Mouse (Mus musculus) MEL (cell line): Measurements from ENCODE around the gene Tbc1d14. TPM values are rescaled to one million over a fixed set of nuclear protein-coding genes. Genes with fewer than 3 reads are reported as not detected.
A peak's percentile ranks its signal among the peaks of the same experiment; 100 is the strongest.

ENCODE experiments used
- DNase-seq: peaks from one replicate; pipeline ENCODE4 v3.0.0; 2011; ENCODE audit warnings: low read depth, low spot score
- H3K27ac ChIP-seq: 2 replicates; pipeline ENCODE4 v1.5.1; 2012; ENCODE audit warnings: low read depth, mild to moderate bottlenecking, control low read depth, low read length, moderate library complexity; ENCODE audit not compliant: control insufficient read depth
- H3K27me3 ChIP-seq, 2 experiments: fragments of 150-350 bp in 1 of 2; sonication (generic) in 1 of 2; 2 replicates each; pipeline ENCODE4 v1.6.1; 2012; ENCODE audit warnings: low read length in 2 of 2, mild to moderate bottlenecking in 2 of 2, improper control_type of control experiment in 1 of 2, moderate library complexity in 1 of 2; ENCODE audit not compliant: insufficient read depth in 2 of 2, control insufficient read depth in 1 of 2
- H3K36me3 ChIP-seq, 2 experiments: 2 replicates each; pipeline ENCODE4 v1.6.1; 2012 to 2014; ENCODE audit warnings: low read length in 2 of 2, improper control_type of control experiment in 1 of 2, inconsistent platforms in 1 of 2, mild to moderate bottlenecking in 1 of 2; ENCODE audit not compliant: insufficient read depth in 2 of 2, control insufficient read depth in 1 of 2
- H3K4me1 ChIP-seq, 2 experiments: fragments of 150-350 bp in 1 of 2; sonication (generic) in 1 of 2; 2 replicates each; pipeline ENCODE4 v1.6.1; 2012; ENCODE audit warnings: low read length in 2 of 2, improper control_type of control experiment in 1 of 2, mild to moderate bottlenecking in 1 of 2; ENCODE audit not compliant: insufficient read depth in 2 of 2, control insufficient read depth in 1 of 2
- H3K4me3 ChIP-seq, 2 experiments: fragments of 150-350 bp in 1 of 2; sonication (generic) in 1 of 2; 2 replicates each; pipeline ENCODE4 v1.5.1; 2012; ENCODE audit warnings: low read depth in 2 of 2, low read length in 2 of 2, mild to moderate bottlenecking in 2 of 2, moderate library complexity in 2 of 2, control low read depth in 1 of 2, improper control_type of control experiment in 1 of 2; ENCODE audit not compliant: control insufficient read depth in 1 of 2, insufficient read depth in 1 of 2
- H3K79me2 ChIP-seq: 2 replicates; pipeline ENCODE4 v1.6.1; 2012; ENCODE audit warnings: mild to moderate bottlenecking, low read length, moderate library complexity; ENCODE audit not compliant: control insufficient read depth, poor library complexity, insufficient read depth
- H3K9ac ChIP-seq: 2 replicates; pipeline ENCODE4 v1.6.1; 2012; ENCODE audit warnings: low read depth, mild to moderate bottlenecking, control low read depth, low read length, moderate library complexity; ENCODE audit not compliant: control insufficient read depth, poor library complexity, severe bottlenecking
- H3K9me3 ChIP-seq: fragments of 150-350 bp; sonication (generic); replicated peaks from 2 replicates; pipeline ENCODE4 v1.6.1; 2012; ENCODE audit warnings: mild to moderate bottlenecking, low read length, improper control_type of control experiment, moderate library complexity; ENCODE audit not compliant: insufficient read depth
- CTCF ChIP-seq, 3 experiments: IDR thresholded peaks in 2 of 3; conservative IDR thresholded peaks in 1 of 3; 2 replicates each; pipeline ENCODE4 v1.5.1; 2011 to 2012; ENCODE audit warnings: low read length in 3 of 3, low read depth in 2 of 3, mild to moderate bottlenecking in 2 of 3, improper control_type of control experiment in 1 of 3, inconsistent platforms in 1 of 3, mixed read lengths in 1 of 3, moderate library complexity in 1 of 3; ENCODE audit not compliant: control insufficient read depth in 1 of 3, insufficient read depth in 1 of 3, poor library complexity in 1 of 3, severe bottlenecking in 1 of 3
- ELF1 ChIP-seq: IDR thresholded peaks from 2 replicates; pipeline ENCODE4 v1.6.1; 2014; ENCODE audit warnings: low read depth, mild to moderate bottlenecking, inconsistent platforms, low read length, improper control_type of control experiment, moderate library complexity
- EP300 ChIP-seq, 2 experiments: IDR thresholded peaks; 2 replicates each; pipeline ENCODE4 v1.6.1; 2011; ENCODE audit warnings: improper control_type of control experiment in 2 of 2, low read length in 2 of 2, low read depth in 1 of 2, mild to moderate bottlenecking in 1 of 2
- GATA1 ChIP-seq: IDR thresholded peaks from 2 replicates; pipeline ENCODE4 v1.6.1; 2011; ENCODE audit warnings: low read depth, low read length, improper control_type of control experiment
- HCFC1 ChIP-seq: IDR thresholded peaks from 2 replicates; pipeline ENCODE4 v1.6.1; 2012; ENCODE audit warnings: low read depth, mild to moderate bottlenecking, inconsistent platforms, low read length, improper control_type of control experiment, moderate library complexity
- MAFK ChIP-seq: IDR thresholded peaks from 2 replicates; pipeline ENCODE4 v1.6.1; 2011; ENCODE audit warnings: low read depth, mild to moderate bottlenecking, low read length, improper control_type of control experiment, borderline replicate concordance
- MEF2A ChIP-seq: IDR thresholded peaks from 2 replicates; pipeline ENCODE4 v1.6.1; 2014; ENCODE audit warnings: low read depth, mild to moderate bottlenecking, inconsistent platforms, low read length, improper control_type of control experiment; ENCODE audit not compliant: poor library complexity, insufficient replicate concordance, severe bottlenecking; ENCODE audit errors: extremely low read depth
- MYB ChIP-seq: IDR thresholded peaks from 2 replicates; pipeline ENCODE4 v1.6.1; 2011; ENCODE audit warnings: mild to moderate bottlenecking, low read depth, low read length, improper control_type of control experiment
- MYC ChIP-seq: IDR thresholded peaks from 2 replicates; pipeline ENCODE4 v1.6.1; 2011; ENCODE audit warnings: low read depth, mild to moderate bottlenecking, low read length, improper control_type of control experiment, moderate library complexity
- NELFE ChIP-seq: IDR thresholded peaks from 2 replicates; pipeline ENCODE4 v1.6.1; 2011; ENCODE audit warnings: low read depth, low read length, improper control_type of control experiment
- NRF1 ChIP-seq: IDR thresholded peaks from 2 replicates; pipeline ENCODE4 v1.6.1; 2014; ENCODE audit warnings: low read depth, mild to moderate bottlenecking, inconsistent platforms, low read length, improper control_type of control experiment, moderate library complexity; ENCODE audit not compliant: poor library complexity, insufficient read depth, severe bottlenecking
- POLR2A ChIP-seq, 2 experiments: IDR thresholded peaks; 2 replicates each; pipeline ENCODE4 v1.6.1; 2011 to 2012; ENCODE audit warnings: low read length in 2 of 2, mild to moderate bottlenecking in 2 of 2, control low read depth in 1 of 2, improper control_type of control experiment in 1 of 2, low read depth in 1 of 2, moderate library complexity in 1 of 2; ENCODE audit not compliant: control insufficient read depth in 1 of 2, insufficient read depth in 1 of 2, poor library complexity in 1 of 2
- RAD21 ChIP-seq: IDR thresholded peaks from 2 replicates; pipeline ENCODE4 v1.6.1; 2011; ENCODE audit warnings: mild to moderate bottlenecking, low read depth, low read length, improper control_type of control experiment
- SIN3A ChIP-seq: IDR thresholded peaks from 2 replicates; pipeline ENCODE4 v1.6.1; 2012; ENCODE audit warnings: low read length, improper control_type of control experiment, inconsistent platforms
- SMC3 ChIP-seq: IDR thresholded peaks from 2 replicates; pipeline ENCODE4 v1.6.1; 2011; ENCODE audit warnings: low read depth, low read length, improper control_type of control experiment
- TBP ChIP-seq: IDR thresholded peaks from 2 replicates; pipeline ENCODE4 v1.8.0; 2011; ENCODE audit warnings: low read depth, low read length, improper control_type of control experiment
- TCF12 ChIP-seq: IDR thresholded peaks from 2 replicates; pipeline ENCODE4 v1.6.1; 2014; ENCODE audit warnings: low read depth, mild to moderate bottlenecking, inconsistent platforms, low read length, improper control_type of control experiment, moderate library complexity
- ZC3H11A ChIP-seq: IDR thresholded peaks from 2 replicates; pipeline ENCODE4 v1.6.1; 2012; ENCODE audit warnings: low read depth, mild to moderate bottlenecking, inconsistent platforms, low read length, improper control_type of control experiment
- ZMIZ1 ChIP-seq: IDR thresholded peaks from 2 replicates; pipeline ENCODE4 v1.6.1; 2012; ENCODE audit warnings: low read depth, mild to moderate bottlenecking, inconsistent platforms, low read length, improper control_type of control experiment, moderate library complexity
- ZNF384 ChIP-seq: IDR thresholded peaks from 2 replicates; pipeline ENCODE4 v1.6.1; 2012; ENCODE audit warnings: low read depth, mild to moderate bottlenecking, inconsistent platforms, low read length, improper control_type of control experiment
- polyA plus RNA-seq, 2 experiments: library from polyadenylated mRNA; stranded (reverse) in 1 of 2; unstranded in 1 of 2; fragments of >175 nt in 1 of 2; fragments of >200 nt in 1 of 2; gene quantifications; 2 replicates each; pipeline versions ENCODE4 v1.2.1 to v1.2.4; 2012; ENCODE audit warnings: low replicate concordance in 2 of 2, low read depth in 1 of 2; ENCODE audit not compliant: insufficient read length in 2 of 2, insufficient read depth in 1 of 2, missing spikeins in 1 of 2
- total RNA-seq: library from RNA; depleted of rRNA; stranded (reverse); fragments of 300-350 nt; gene quantifications from 2 replicates; pipeline ENCODE4 v1.2.3, GENCODE M21; 2012

Tbc1d14 gene
- total and polyA plus RNA-seq, 3 experiments = 7.3 to 35.6 TPM; not detected in 1

- Histone ChIP-seq H3K36me3 (peaks cover 0 to 8% of the 10 kb centered on the region in 2 experiments; a peak in 3 of 4 replicates), H3K27ac (no peak overlapping the region), H3K9me3 (no peaks in the 10 kb centered on the region), H3K4me3 (no peak overlapping the region), H3K27me3 (no peaks in the 10 kb centered on the region), H3K4me1 (no peaks in the 10 kb centered on the region; a peak in 1 of 4 replicates), H3K9ac (no peak overlapping the region), H3K79me2 (no peaks in the 10 kb centered on the region)
- no peak for DNase-seq
- TF ChIP-seq ELF1 = no peak
- 0 out of 2 replicates have a peak, but pooled peaks have one; percentile 11 for TF ChIP-seq GATA1
- no peak for TF ChIP-seq MYB
Measured at GRCm38 (mm10) chr5:36608939-36609499, 15.9 kb upstream of the Tbc1d14 start.

DNA sequence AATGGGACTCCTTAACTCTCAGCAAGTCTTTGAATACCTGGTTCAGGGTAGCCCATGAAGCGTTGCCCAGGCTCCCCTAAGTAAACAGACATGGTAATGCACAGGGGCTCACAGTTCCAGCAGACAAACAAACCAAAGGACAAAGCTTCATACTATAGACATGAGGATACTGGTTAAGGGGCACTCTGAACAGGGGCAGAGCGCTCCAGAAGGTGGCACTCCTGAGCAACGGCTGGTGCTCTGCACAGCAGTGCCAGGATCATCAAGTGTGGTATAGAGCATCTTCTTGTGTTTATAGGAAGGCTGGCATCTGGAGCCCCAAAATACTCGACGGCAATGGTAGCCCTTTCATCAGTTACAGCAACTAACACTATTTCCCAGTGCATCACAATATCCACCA is 10.0 kb upstream of the Tbc1d14 start:
- Histone ChIP-seq H3K4me3 (no peak overlapping the region), H3K27me3 (no peaks in the 10 kb centered on the region), H3K27ac (no peak overlapping the region), H3K9me3 (no peaks in the 10 kb centered on the region), H3K9ac (no peak overlapping the region), H3K36me3 (peaks cover 2 to 4% of the 10 kb centered on the region in 2 experiments), H3K79me2 (no peaks in the 10 kb centered on the region), H3K4me1 (peaks cover 0 to 5% of the 10 kb centered on the region in 2 experiments; a peak in 3 of 4 replicates)
- peak; percentile 60 for DNase-seq
- TF ChIP-seq ZC3H11A (peak; percentile 94), ELF1 (no peak), SIN3A (0 out of 2 replicates have a peak, but pooled peaks have one; percentile 24), SMC3 (peak; percentile 98), RAD21 (peak; percentile 88), CTCF (IDR thresholded peaks at IDR 0.05 in 2 of 3, conservative IDR thresholded peaks at IDR 0.05 in 1 of 3; ENCODE audit: control insufficient read depth in 1 of 3, insufficient read depth in 1 of 3, low read depth in 2 of 3, low read length in 3 of 3, poor library complexity in 1 of 3, severe bottlenecking in 1 of 3) (peak; percentile 86 to 94 (median 86)), HCFC1 (no peak)

GRCm38 (mm10) chr5:36602028-36602427 is 9.0 kb upstream of the Tbc1d14 start:
- no peak overlapping the region for H3K4me3 ChIP-seq
- H3K4me1 ChIP-seq = peaks cover 0 to 13% of the 10 kb centered on the region in 2 experiments; a peak in 3 of 4 replicates
- TF ChIP-seq TCF12 (no peak), MEF2A (no peak), ZNF384 (no peak), NELFE (no peak), ELF1 (no peak), MAFK (no peak), CTCF (IDR thresholded peaks at IDR 0.05 in 2 of 3, conservative IDR thresholded peaks at IDR 0.05 in 1 of 3; ENCODE audit: control insufficient read depth in 1 of 3, insufficient read depth in 1 of 3, low read depth in 2 of 3, low read length in 3 of 3, poor library complexity in 1 of 3, severe bottlenecking in 1 of 3) (no peak), MYC (no peak), NRF1 (no peak), RAD21 (no peak), ZC3H11A (no peak), EP300 (IDR thresholded peaks at IDR 0.05; ENCODE audit: low read depth in 1 of 2, low read length in 2 of 2) (no peak), ZMIZ1 (no peak), POLR2A (IDR thresholded peaks at IDR 0.05; ENCODE audit: control insufficient read depth in 1 of 2, insufficient read depth in 1 of 2, low read depth in 1 of 2, low read length in 2 of 2, poor library complexity in 1 of 2) (no peak), TBP (no peak)
- TF ChIP-seq, all 39 proteins: peak for 0
- H3K27me3 ChIP-seq = no peaks in the 10 kb centered on the region
- no peaks in the 10 kb centered on the region for H3K79me2 ChIP-seq
- H3K9me3 ChIP-seq = no peaks in the 10 kb centered on the region
- no peak overlapping the region for H3K9ac ChIP-seq
- no peak for DNase-seq
- H3K27ac ChIP-seq = no peak overlapping the region
- peaks cover 0 to 9% of the 10 kb centered on the region in 2 experiments; a peak in 2 of 4 replicates for H3K36me3 ChIP-seq
